Mouse (Mus musculus): Measurements from ENCODE around the gene Gm5039. TPM values are rescaled to one million over a fixed set of nuclear protein-coding genes. Genes with fewer than 3 reads are reported as not detected.
"Not testable (repeated sequence)": the region's sequence is repeated elsewhere in the genome, so short reads cannot be mapped to it uniquely, and the experiment has no call there.

Gene Gm5039
- 0.14 TPM for polyA plus RNA-seq (2021)

DNA sequence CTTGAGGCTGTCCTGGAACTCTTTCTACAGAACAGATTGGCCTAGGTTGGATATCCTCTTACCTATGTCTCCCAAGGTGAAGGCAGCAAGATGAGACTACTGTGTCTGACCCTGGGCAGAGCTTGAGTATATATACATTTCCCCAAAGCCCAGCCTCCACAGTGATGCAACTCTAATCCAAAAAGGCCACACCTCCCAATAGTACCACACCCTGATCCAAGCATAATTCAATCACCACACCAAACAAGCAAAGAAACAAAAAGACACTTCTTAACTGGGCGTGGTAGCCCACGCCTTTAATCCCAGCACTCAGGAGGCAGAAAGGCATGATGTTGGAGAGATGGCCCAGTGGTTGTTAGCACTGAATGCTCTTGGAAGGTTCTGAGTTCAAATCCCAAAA is at the start of gene Gm5039:
Gene Gm5039 (minus strand): TSS at position 101 of the 400 bp plus-strand sequence.
- ATAC-seq; DNase-seq (ENCODE audit: low read depth, low spot score); in situ Hi-C loops (cut with MboI; ENCODE audit: low pct_unique_long_range_greater_than_20kb); POLR2A ChIA-PET; CTCF ChIA-PET; H3K27me3 ChIP-seq: not testable (repeated sequence)

- H3K27me3 ChIP-seq: no peaks in the 10 kb centered on the region
- ChIA-PET CTCF (no interaction called here), POLR2A (no interaction called here)
- TF ChIP-seq CTCF (IDR thresholded peaks at IDR 0.05): no peak
- DNase-seq (ENCODE audit: low read depth, low spot score): no peak
- ATAC-seq: no peak
- in situ Hi-C loops (cut with MboI; ENCODE audit: low pct_unique_long_range_greater_than_20kb): no loop called here
Measured at GRCm38 (mm10) chr12:88372018-88372417, 48.2 kb upstream of the Gm5039 start.

DNA sequence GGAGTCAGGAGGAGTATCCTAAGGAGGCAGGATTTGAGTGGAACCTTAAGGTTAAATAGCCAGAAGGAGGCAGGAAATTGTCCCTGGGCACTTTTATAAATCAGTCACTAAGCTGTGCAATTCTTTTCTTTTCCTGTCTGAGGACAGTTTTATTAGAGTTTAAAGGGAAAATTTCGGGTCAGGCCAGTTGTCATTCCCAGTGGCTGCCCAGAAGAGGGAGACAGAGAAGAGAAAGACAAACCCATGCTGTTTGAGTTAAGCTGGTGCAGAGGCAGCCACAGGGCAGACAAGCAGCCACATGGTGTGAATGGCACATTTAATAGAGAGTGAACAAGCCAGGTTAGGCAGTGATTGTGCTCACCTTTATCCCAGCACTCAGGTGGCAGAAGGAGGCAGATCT is 46.5 kb upstream of the Gm5039 start:
- DNase-seq (ENCODE audit: low read depth, low spot score); ATAC-seq; POLR2A ChIA-PET; H3K27me3 ChIP-seq; in situ Hi-C loops (cut with MboI; ENCODE audit: low pct_unique_long_range_greater_than_20kb); CTCF ChIA-PET: not testable (repeated sequence)

DNA sequence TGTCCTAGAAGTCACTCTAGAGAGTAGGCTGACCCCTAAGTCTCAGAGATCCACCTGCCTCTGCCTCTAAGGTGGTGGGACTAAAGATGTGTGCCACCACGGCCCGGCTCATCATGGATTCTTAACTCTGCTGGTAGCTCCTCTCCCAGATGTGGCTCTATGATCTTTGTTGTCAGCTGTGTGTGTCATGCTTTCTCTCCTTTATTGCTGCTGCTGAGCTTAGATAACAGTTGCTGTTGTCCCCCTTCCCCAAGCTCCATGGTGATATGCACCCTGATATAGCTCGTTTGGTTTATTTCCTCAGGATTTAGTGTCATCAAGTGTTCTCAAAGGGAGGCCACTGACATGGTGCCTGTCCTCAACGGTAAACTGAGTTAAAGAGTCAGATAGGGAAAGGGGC is 45.9 kb upstream of the Gm5039 start:
- ATAC-seq; POLR2A ChIA-PET; DNase-seq (ENCODE audit: low read depth, low spot score); in situ Hi-C loops (cut with MboI; ENCODE audit: low pct_unique_long_range_greater_than_20kb); H3K27me3 ChIP-seq; CTCF ChIA-PET: not testable (repeated sequence)

- POLR2A ChIA-PET: no interaction called here
- in situ Hi-C loops (cut with MboI; ENCODE audit: low pct_unique_long_range_greater_than_20kb): no loop called here
- ATAC-seq (peak; percentile 61), DNase-seq (ENCODE audit: low read depth, low spot score) (no peak)
- H3K27me3 ChIP-seq: no peaks in the 10 kb centered on the region
- no peak for TF ChIP-seq CTCF (IDR thresholded peaks at IDR 0.05)
- CTCF ChIA-PET: no interaction called here
Measured at GRCm38 (mm10) chr12:88368618-88369017, 44.8 kb upstream of the Gm5039 start.

DNA sequence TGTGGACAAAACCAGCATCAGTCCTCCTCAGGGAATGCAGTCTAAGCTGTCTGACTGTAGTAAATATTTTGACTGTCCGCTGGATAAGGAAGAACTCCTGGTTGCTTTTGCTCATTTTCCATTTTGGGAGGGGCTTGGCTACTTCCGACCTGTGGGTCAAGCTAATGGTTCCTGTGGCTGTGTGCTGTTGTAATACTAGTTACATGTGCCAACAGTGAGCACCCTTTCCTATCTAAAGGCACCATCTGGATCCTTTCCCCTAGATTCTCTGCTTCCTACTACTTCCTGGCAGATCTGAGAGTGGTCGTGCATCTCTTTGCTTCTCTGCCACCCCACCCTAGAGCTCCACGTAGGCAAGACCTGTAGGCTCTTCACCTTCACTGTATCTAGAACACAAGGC is 43.8 kb upstream of the Gm5039 start:
- no peak for ATAC-seq
- POLR2A ChIA-PET: no interaction called here
- DNase-seq (ENCODE audit: low read depth, low spot score): no peak
- no peaks in the 10 kb centered on the region for H3K27me3 ChIP-seq
- no peak for TF ChIP-seq CTCF (IDR thresholded peaks at IDR 0.05)
- in situ Hi-C loops (cut with MboI; ENCODE audit: low pct_unique_long_range_greater_than_20kb): no loop called here
- CTCF ChIA-PET: no interaction called here

DNA sequence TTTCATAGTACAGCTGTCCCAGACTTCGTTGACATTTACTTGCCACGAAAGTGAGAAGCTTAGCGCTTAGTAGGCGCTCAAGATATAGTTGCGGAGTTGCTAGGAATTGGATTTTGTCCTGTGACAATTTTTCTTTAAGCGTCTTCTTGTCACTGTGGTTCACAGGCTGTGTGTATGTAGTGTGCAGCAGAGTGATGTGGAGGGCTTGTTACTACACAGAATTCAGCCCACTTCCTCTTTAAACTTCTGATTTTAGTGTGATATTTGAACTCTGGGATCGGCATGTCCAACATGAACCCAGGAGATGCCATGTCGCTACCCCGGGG is 37.3 kb upstream of the Gm5039 start:
- DNase-seq (ENCODE audit: low read depth, low spot score) (no peak), ATAC-seq (peak; percentile 1)
- ChIA-PET CTCF (interaction anchor here (0.5 to 0.6 kb wide), 2 partner anchors 16 to 84 kb away, joined by 3 read pairs; no protein-coding TSS in a partner anchor), POLR2A (no interaction called here)
- no peaks in the 10 kb centered on the region for H3K27me3 ChIP-seq
- no peak for TF ChIP-seq CTCF (IDR thresholded peaks at IDR 0.05)
- in situ Hi-C loops (cut with MboI; ENCODE audit: low pct_unique_long_range_greater_than_20kb): no loop called here

DNA sequence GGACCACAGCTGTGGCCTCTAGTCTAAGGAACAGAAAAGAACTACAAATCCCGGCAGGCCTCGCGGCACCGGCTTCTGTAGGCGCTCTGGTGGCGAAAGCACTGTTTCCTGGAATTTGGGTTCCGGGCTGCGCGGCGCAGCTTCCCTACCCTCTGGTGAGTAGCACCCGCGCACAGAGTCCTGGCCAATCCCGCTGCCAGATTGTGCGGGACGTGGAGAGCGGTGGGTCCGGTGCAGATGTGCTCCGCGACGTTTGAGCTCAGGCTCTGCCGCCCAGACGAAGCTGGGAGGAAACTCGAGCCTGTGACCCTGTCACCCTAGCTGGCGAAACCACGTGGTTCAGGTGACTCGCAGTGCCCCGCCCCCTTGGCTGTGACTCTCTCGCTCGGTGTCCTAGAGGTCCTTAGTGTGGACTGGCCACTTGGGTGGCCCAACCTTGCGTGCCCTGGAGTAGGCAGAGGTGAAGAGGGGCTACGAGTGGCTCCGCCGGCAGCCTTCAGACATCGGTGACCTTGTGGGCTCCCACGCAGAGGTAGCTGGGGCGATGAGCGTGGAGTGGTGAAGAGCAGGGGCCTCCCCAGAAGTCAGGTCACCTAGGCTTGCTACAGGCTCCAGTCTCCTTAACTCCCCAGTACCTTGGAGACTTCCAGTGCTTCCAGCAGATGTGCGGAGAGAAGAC is 36.8 kb upstream of the Gm5039 start, which contains the start of gene Adck1:
Gene Adck1 (plus strand): TSS at position 114 of the 679 bp plus-strand sequence.
- ChIA-PET CTCF (interaction anchor here (0.5 to 0.6 kb wide), 2 partner anchors 16 to 85 kb away, joined by 3 read pairs; no protein-coding TSS in a partner anchor), POLR2A (no interaction called here)
- no peaks in the 10 kb centered on the region for H3K27me3 ChIP-seq
- no peak for TF ChIP-seq CTCF (IDR thresholded peaks at IDR 0.05)
- in situ Hi-C loops (cut with MboI; ENCODE audit: low pct_unique_long_range_greater_than_20kb): no loop called here
- ATAC-seq: peak; percentile 99
- peak; percentile 41 for DNase-seq (ENCODE audit: low read depth, low spot score)

- H3K27me3 ChIP-seq: peaks cover 4% of the 10 kb centered on the region
- DNase-seq (ENCODE audit: low read depth, low spot score) (no peak), ATAC-seq (no peak)
- POLR2A ChIA-PET: no interaction called here
- in situ Hi-C loops (cut with MboI; ENCODE audit: low pct_unique_long_range_greater_than_20kb): no loop called here
- no peak for TF ChIP-seq CTCF (IDR thresholded peaks at IDR 0.05)
- CTCF ChIA-PET: no interaction called here
Measured at GRCm38 (mm10) chr12:88354182-88354702, 30.4 kb upstream of the Gm5039 start.

DNA sequence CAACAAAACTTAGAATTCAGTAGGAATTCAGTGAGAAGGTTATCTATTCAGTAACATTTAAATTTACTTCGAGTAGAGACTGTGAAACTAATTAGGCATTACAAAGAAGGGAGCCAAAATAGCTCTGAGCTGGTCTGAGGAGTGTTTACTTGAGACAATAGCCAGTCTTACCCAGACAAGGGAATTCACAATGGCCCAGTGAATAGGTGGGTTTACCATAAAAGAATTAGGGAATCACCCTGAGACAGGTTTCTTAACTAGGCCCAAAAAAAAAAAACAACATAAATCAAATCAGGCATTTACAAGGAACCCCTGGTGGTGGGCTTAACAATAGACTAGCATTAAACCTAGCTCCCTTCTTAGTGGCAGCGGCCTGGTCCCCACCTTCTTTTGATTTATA is 17.5 kb upstream of the Gm5039 start:
- POLR2A ChIA-PET; H3K27me3 ChIP-seq; DNase-seq (ENCODE audit: low read depth, low spot score); CTCF ChIA-PET; ATAC-seq; in situ Hi-C loops (cut with MboI; ENCODE audit: low pct_unique_long_range_greater_than_20kb): not testable (repeated sequence)

DNA sequence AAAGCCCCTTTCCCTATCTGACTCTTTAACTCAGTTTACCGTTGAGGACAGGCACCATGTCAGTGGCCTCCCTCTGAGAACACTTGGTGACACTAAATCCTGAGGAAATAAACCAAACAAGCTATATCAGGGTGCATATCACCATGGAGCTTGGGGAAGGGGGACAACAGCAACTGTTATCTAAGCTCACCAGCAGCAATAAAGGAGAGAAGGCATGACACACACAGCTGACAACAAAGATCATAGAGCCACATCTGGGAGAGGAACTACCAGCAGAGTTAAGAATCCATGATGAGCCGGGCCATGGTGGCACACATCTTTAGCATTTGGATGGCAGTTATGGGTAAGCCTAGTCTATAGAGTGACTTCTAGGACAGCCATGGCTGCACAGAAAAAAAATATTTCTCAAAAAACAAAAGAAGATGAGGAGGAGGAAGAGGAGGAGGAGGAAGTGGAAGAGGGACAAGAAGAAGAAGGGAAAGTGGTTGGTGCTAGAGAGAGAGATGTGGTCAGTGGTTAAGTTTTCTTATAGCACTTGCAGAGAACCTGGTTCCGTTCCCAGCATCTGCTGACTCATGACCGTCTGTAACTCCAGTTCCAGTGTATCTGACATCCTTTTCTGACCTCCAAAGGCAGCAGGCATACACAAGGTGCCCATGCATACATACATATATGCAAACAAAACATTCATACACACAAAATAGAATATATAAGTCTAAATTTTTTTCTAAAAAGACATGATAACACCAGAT is 13.0 kb upstream of the Gm5039 start:
- POLR2A ChIA-PET, ATAC-seq, CTCF ChIA-PET: not testable (repeated sequence)

More for the DNA sequence above, 13.0 kb upstream of the Gm5039 start:
- in situ Hi-C loops (cut with MboI; ENCODE audit: low pct_unique_long_range_greater_than_20kb); H3K27me3 ChIP-seq; DNase-seq (ENCODE audit: low read depth, low spot score): not testable (repeated sequence)

All from Patski (cell line).